Mouse (Mus musculus) cerebellum, adult 2 months (tissue): ENCODE data around the gene Ldah.

Source experiments
- CTCF ChIP-seq: fragments of 200-500 bp; IDR thresholded peaks from 2 replicates; pipeline ENCODE4 v1.5.1; 2011; ENCODE audit warnings: low read depth, mild to moderate bottlenecking, control low read depth, low read length, moderate library complexity, borderline replicate concordance; ENCODE audit not compliant: insufficient read depth
- POLR2A ChIP-seq: fragments of 200-500 bp; IDR thresholded peaks from 2 replicates; pipeline ENCODE4 v1.6.1; 2011; ENCODE audit warnings: low read length, control low read depth, borderline replicate concordance; ENCODE audit not compliant: insufficient read depth

DNA sequence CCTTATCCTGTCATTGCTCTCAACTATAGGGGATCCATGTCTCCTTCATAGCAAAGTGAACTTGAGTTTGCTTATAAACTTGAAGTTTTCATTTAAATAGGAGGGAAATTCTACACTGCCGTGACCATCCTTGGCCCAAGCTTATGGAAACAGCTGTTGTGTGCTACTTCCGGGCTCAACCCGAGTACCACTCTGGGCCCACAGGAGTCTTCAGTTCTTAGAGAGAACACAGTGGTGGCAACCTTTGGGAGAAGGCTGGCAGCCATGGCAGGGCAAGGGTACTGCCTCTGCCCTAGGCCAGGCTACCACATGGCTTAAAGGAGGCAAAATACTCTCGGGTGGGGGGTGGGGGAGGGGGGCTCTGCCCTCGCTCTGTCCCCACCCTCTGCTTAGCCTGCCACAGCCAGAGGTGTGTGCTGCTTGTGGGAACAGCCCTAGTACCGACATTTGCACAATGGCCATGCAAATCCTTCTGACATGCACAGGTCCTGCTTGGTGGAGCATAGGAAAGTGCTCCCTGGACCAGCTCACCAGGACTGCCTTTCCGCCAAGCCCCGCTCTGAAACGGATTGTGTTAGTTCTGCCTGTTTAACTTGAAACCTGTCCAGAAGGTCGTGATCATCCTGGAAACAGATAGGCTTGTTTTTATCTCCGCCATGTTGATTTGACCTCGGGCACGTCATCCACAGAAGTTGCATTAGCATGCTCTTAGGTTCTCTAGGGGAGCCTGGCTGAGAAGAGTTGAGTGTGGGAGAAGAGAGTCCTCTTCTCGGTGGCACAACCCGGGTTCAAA lies 73.5 kb downstream of the Ldah start:
- TF ChIP-seq POLR2A (no peak), CTCF (no peak)
